Mouse (Mus musculus) limb, embryonic 14.5 days (tissue): ENCODE data around the gene Phf5a. TPM values are rescaled to one million over a fixed set of nuclear protein-coding genes. Genes with fewer than 3 reads are reported as not detected.

ENCODE experiments used
- ATAC-seq: fragments of 200-750 bp; cut with Nextera tagmentation; 2 replicates; pipeline ENCODE4 v1.8.0; 2017; ENCODE audit warnings: low read depth, moderate number of reproducible peaks, moderate TSS enrichment; ENCODE audit not compliant: low FRiP score
- DNase-seq: peaks from one replicate; pipeline ENCODE4 v3.0.0-alpha.2; 2015; ENCODE audit warnings: low spot score
- H3K27ac ChIP-seq: fragments of 300-500 bp; sonication (generic); replicated peaks from 2 replicates; pipeline ENCODE4 v1.5.1; 2014; ENCODE audit warnings: low read depth, mild to moderate bottlenecking, low read length, moderate library complexity, mixed read lengths
- H3K27me3 ChIP-seq: fragments of 300-500 bp; sonication (generic); 2 replicates; pipeline ENCODE4 v1.6.1; 2014; ENCODE audit warnings: low read length, mixed read lengths; ENCODE audit not compliant: control insufficient read depth, insufficient read depth
- H3K36me3 ChIP-seq: fragments of 300-500 bp; sonication (generic); 2 replicates; pipeline ENCODE4 v1.6.1; 2014; ENCODE audit warnings: mild to moderate bottlenecking, low read length, moderate library complexity, mixed read lengths; ENCODE audit not compliant: control insufficient read depth, insufficient read depth
- H3K4me1 ChIP-seq: fragments of 300-500 bp; sonication (generic); 2 replicates; pipeline ENCODE4 v1.6.1; 2014; ENCODE audit warnings: antibody characterized with exemption, low read length, mixed read lengths; ENCODE audit not compliant: control insufficient read depth, insufficient read depth
- H3K4me2 ChIP-seq: fragments of 300-500 bp; sonication (generic); replicated peaks from 2 replicates; pipeline ENCODE4 v1.6.1; 2014; ENCODE audit warnings: low read depth, mild to moderate bottlenecking, low read length, moderate library complexity; ENCODE audit not compliant: severe bottlenecking
- H3K4me3 ChIP-seq: fragments of 300-500 bp; sonication (generic); replicated peaks from 2 replicates; pipeline ENCODE4 v1.5.1; 2014; ENCODE audit warnings: low read length
- H3K9ac ChIP-seq: fragments of 300-500 bp; sonication (generic); 2 replicates; pipeline ENCODE4 v1.6.1; 2014; ENCODE audit warnings: mild to moderate bottlenecking, low read depth, low read length, moderate library complexity; ENCODE audit not compliant: severe bottlenecking
- H3K9me3 ChIP-seq: fragments of 300-500 bp; sonication (generic); 2 replicates; pipeline ENCODE4 v1.6.1; 2016; ENCODE audit warnings: low read length; ENCODE audit not compliant: control insufficient read depth
- POLR2A ChIP-seq: fragments of 200-500 bp; IDR thresholded peaks from 2 replicates; pipeline ENCODE4 v1.8.0; 2012; ENCODE audit warnings: inconsistent platforms, mild to moderate bottlenecking, moderate library complexity, borderline replicate concordance; ENCODE audit not compliant: insufficient read depth, insufficient read length; ENCODE audit errors: extremely low read depth
- WGBS: fragments of 180-500 bp; shearing (Covaris S2); extraction: QIAGEN DNeasy Blood & Tissue Kit; methylation state at CpG from one replicate; pipeline ENCODE4 v1.1.7; 2014; 5-methylcytosine and 5-hydroxymethylcytosine counted together
- polyA plus RNA-seq, 2 experiments: library from polyadenylated mRNA; depleted of rRNA in 1 of 2; stranded (reverse) in 1 of 2; unstranded in 1 of 2; fragments of >200 nt; fragmentation: Nextera tagmentation in 1 of 2; extraction: Ambion mirVana in 1 of 2; gene quantifications; 2 replicates each; pipeline versions ENCODE4 v1.2.1 to v1.2.3; 2012 to 2014

Gene Phf5a
- polyA plus RNA-seq, 2 experiments = 96.8 to 163 TPM

- no peak overlapping the region for H3K4me2 ChIP-seq
- no peak overlapping the region for H3K27ac ChIP-seq
- no peaks in the 10 kb centered on the region for H3K27me3 ChIP-seq
- H3K4me1 ChIP-seq = no peaks in the 10 kb centered on the region
- H3K9me3 ChIP-seq = no peaks in the 10 kb centered on the region
- no peak for TF ChIP-seq POLR2A
- no peak overlapping the region for H3K4me3 ChIP-seq
- ATAC-seq (no peak), DNase-seq (no peak)
- H3K9ac ChIP-seq = no peak overlapping the region
- peaks cover 3% of the 10 kb centered on the region for H3K36me3 ChIP-seq
- WGBS = 96% methylated on average over 3 of the region's 3 CpGs
Observed at GRCm38 (mm10) chr15:81882348-81882747, 10.6 kb upstream of the Phf5a start.

GRCm38 (mm10) chr15:81879531-81880401 lies 8.1 kb upstream of the Phf5a start:
- H3K27ac ChIP-seq = no peak overlapping the region
- H3K9me3 ChIP-seq = no peaks in the 10 kb centered on the region
- no peak overlapping the region for H3K4me2 ChIP-seq
- peaks cover 3% of the 10 kb centered on the region; the same call in 1 of the 2 replicates for H3K36me3 ChIP-seq
- no peak overlapping the region for H3K9ac ChIP-seq
- H3K4me1 ChIP-seq = no peaks in the 10 kb centered on the region
- no peak for TF ChIP-seq POLR2A
- H3K27me3 ChIP-seq = no peaks in the 10 kb centered on the region
- ATAC-seq (no peak), DNase-seq (no peak)
- 73% methylated on average over 5 of the region's 5 CpGs for WGBS
- no peak overlapping the region for H3K4me3 ChIP-seq

GRCm38 (mm10) chr15:81872262-81873136 lies 788 bp upstream of the Phf5a start, which contains the start of gene Aco2:
Gene Aco2, plus strand, starts transcription at chr15:81872309.
- DNase-seq (peak; percentile 99), ATAC-seq (peak; percentile 93)
- Histone ChIP-seq H3K9ac (peak within 1 kb of the TSS; percentile 83), H3K4me3 (peak within 1 kb of the TSS; percentile 99), H3K36me3 (peaks cover 33% of the 10 kb centered on the region), H3K27me3 (no peaks in the 10 kb centered on the region), H3K4me2 (peak within 1 kb of the TSS; percentile 81), H3K9me3 (no peaks in the 10 kb centered on the region), H3K4me1 (peaks cover 5% of the 10 kb centered on the region), H3K27ac (peak within 1 kb of the TSS; percentile 97)
- WGBS = under 1% methylated on average over 53 of the region's 53 CpGs
- TF ChIP-seq POLR2A = no peak

GRCm38 (mm10) chr15:81869985-81870384 lies 1.7 kb downstream of the Phf5a start:
- no peak for TF ChIP-seq POLR2A
- WGBS = 97% methylated on average over 5 of the region's 5 CpGs
- Histone ChIP-seq H3K4me1 (peaks cover 5% of the 10 kb centered on the region), H3K27ac (no peak overlapping the region), H3K36me3 (peaks cover 57% of the 10 kb centered on the region), H3K9ac (no peak overlapping the region), H3K4me3 (no peak overlapping the region), H3K4me2 (no peak overlapping the region), H3K9me3 (no peaks in the 10 kb centered on the region), H3K27me3 (no peaks in the 10 kb centered on the region)
- no peak for DNase-seq
- no peak for ATAC-seq

- no peak for DNase-seq
- TF ChIP-seq POLR2A = no peak
- Histone ChIP-seq H3K9ac (no peak overlapping the region), H3K36me3 (peaks cover 51% of the 10 kb centered on the region), H3K4me1 (no peaks in the 10 kb centered on the region), H3K4me2 (no peak overlapping the region), H3K27ac (no peak overlapping the region), H3K27me3 (no peaks in the 10 kb centered on the region), H3K4me3 (no peak overlapping the region), H3K9me3 (no peaks in the 10 kb centered on the region)
- no peak for ATAC-seq
- 88% methylated on average over 7 of the region's 7 CpGs for WGBS
Observed at GRCm38 (mm10) chr15:81864238-81864637, 7.5 kb downstream of the Phf5a start.
